Mouse (Mus musculus) liver, embryonic 16.5 days (tissue): ENCODE results near the gene Fgf10. TPM values are rescaled to one million over a fixed set of nuclear protein-coding genes. Genes with fewer than 3 reads are reported as not detected.

Experiments used
- ATAC-seq: fragments of 200-750 bp; cut with Nextera tagmentation; 2 replicates; pipeline ENCODE4 v1.8.0; 2017; ENCODE audit warnings: low read depth, mild to moderate bottlenecking, moderate number of reproducible peaks, moderate library complexity
- H3K27ac ChIP-seq: fragments of 300-500 bp; sonication (generic); 2 replicates; pipeline ENCODE4 v1.5.1; 2014; ENCODE audit warnings: mild to moderate bottlenecking, low read length
- H3K27me3 ChIP-seq: fragments of 300-500 bp; sonication (generic); 2 replicates; pipeline ENCODE4 v1.6.1; 2014; ENCODE audit warnings: low read depth, low read length, mixed read lengths; ENCODE audit not compliant: control insufficient read depth, insufficient read depth
- H3K36me3 ChIP-seq: fragments of 300-500 bp; sonication (generic); 2 replicates; pipeline ENCODE4 v1.6.1; 2014; ENCODE audit warnings: mild to moderate bottlenecking; ENCODE audit not compliant: control insufficient read depth, insufficient read depth
- H3K4me1 ChIP-seq: fragments of 300-500 bp; sonication (generic); 2 replicates; pipeline ENCODE4 v1.6.1; 2014; ENCODE audit warnings: low read depth, low read length, mixed read lengths; ENCODE audit not compliant: control insufficient read depth
- H3K4me2 ChIP-seq: fragments of 300-500 bp; sonication (generic); 2 replicates; pipeline ENCODE4 v1.6.1; 2014; ENCODE audit warnings: low read depth, low read length, mixed read lengths
- H3K4me3 ChIP-seq: fragments of 300-500 bp; sonication (generic); 2 replicates; pipeline ENCODE4 v1.5.1; 2014; ENCODE audit warnings: low read depth, mild to moderate bottlenecking, low read length
- H3K9ac ChIP-seq: fragments of 300-500 bp; sonication (generic); 2 replicates; pipeline ENCODE4 v1.6.1; 2014; ENCODE audit warnings: low read depth, low read length
- H3K9me3 ChIP-seq: fragments of 300-500 bp; sonication (generic); replicated peaks from 2 replicates; pipeline ENCODE4 v1.6.1; 2016; ENCODE audit warnings: low read length; ENCODE audit not compliant: control insufficient read depth
- WGBS: fragments of 180-500 bp; shearing (Covaris S2); extraction: QIAGEN DNeasy Blood & Tissue Kit; methylation state at CpG from one replicate; pipeline ENCODE4 v1.1.7; 2014; ENCODE audit not compliant: insufficient replicate concordance; 5-methylcytosine and 5-hydroxymethylcytosine counted together
- polyA plus RNA-seq: library from polyadenylated mRNA; unstranded; fragments of >200 nt; fragmentation: Nextera tagmentation; extraction: Ambion mirVana; gene quantifications from 2 replicates; pipeline ENCODE4 v1.2.1, GENCODE M21; 2015

The Fgf10 gene
- polyA plus RNA-seq, 1 experiment from 2014 or later = 0.17 TPM

DNA sequence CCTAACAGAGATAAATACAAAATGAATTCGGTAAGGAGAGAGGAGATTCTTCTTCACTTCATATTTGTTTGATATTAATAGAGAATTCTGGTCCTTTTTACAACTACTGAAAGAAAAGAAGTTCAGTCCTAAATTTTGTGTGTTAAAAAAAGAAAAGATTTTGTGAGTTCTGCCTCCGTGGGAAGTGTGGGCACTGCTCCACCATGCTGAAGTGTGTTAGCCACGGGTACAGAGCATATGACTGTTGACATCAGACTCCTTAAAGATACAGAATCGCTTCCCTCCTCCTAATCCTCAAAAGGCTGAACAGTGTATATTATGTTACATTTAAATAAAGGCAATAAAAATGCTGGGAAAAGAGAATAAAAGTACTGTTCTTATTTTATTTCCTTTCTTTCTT lies 122.2 kb downstream of the Fgf10 start:
- Histone ChIP-seq H3K9me3 (no peaks in the 10 kb centered on the region), H3K27ac (no peak overlapping the region), H3K4me2 (no peak overlapping the region), H3K9ac (no peak overlapping the region), H3K4me3 (no peak overlapping the region), H3K4me1 (no peaks in the 10 kb centered on the region), H3K27me3 (no peaks in the 10 kb centered on the region), H3K36me3 (no peaks in the 10 kb centered on the region)
- 37% methylated on average over 4 of the region's 4 CpGs for WGBS
- ATAC-seq = no peak

DNA sequence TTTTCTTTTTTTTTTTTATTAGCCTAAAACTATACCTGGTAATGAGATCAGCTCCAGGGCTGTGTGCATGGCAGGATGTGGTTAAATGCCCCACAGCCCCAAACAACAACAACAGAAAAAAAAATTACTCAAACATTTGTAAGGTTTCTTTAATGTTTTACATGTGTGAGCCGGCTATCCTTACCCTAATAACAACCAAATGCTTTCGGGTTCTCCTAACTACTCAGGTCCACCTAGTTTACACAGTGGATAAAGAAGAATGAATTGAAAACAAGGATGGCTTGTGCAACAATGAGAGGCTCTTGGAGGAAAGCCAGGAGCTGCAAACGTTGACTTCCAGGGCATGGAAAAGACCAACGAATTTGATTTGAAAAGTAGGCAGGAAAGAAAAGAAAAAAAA lies 122.6 kb downstream of the Fgf10 start:
- H3K9ac ChIP-seq = no peak overlapping the region
- 37% methylated on average over 4 of the region's 4 CpGs for WGBS
- H3K9me3 ChIP-seq = no peaks in the 10 kb centered on the region
- H3K36me3 ChIP-seq = no peaks in the 10 kb centered on the region
- H3K4me1 ChIP-seq = no peaks in the 10 kb centered on the region
- H3K27me3 ChIP-seq = no peaks in the 10 kb centered on the region
- H3K4me3 ChIP-seq = no peak overlapping the region
- no peak overlapping the region for H3K4me2 ChIP-seq
- ATAC-seq = no peak
- no peak overlapping the region for H3K27ac ChIP-seq

DNA sequence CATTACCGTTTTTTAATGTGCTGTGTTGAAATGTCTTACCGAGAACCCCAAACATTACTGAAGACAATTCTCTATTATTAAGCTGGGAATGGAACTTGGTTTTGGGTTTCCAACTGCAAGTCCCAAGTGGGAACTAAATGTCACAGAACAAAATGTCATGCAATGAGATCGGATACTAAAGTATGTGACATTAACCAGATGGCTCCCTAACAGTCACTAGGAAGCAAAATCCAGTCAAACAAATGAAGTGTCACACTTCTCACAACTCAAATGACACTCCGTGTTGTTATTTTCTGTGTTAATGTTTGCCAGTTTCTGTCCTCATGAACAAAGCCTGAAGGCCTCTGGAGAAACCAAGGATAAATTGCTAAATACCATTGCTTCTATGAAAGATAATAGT lies 130.6 kb downstream of the Fgf10 start:
- Histone ChIP-seq H3K9ac (no peak overlapping the region), H3K27ac (no peak overlapping the region), H3K36me3 (no peaks in the 10 kb centered on the region), H3K4me2 (no peak overlapping the region), H3K4me1 (no peaks in the 10 kb centered on the region), H3K27me3 (no peaks in the 10 kb centered on the region), H3K4me3 (no peak overlapping the region), H3K9me3 (no peaks in the 10 kb centered on the region)
- 57% methylated on average over 4 of the region's 4 CpGs for WGBS
- ATAC-seq = no peak

DNA sequence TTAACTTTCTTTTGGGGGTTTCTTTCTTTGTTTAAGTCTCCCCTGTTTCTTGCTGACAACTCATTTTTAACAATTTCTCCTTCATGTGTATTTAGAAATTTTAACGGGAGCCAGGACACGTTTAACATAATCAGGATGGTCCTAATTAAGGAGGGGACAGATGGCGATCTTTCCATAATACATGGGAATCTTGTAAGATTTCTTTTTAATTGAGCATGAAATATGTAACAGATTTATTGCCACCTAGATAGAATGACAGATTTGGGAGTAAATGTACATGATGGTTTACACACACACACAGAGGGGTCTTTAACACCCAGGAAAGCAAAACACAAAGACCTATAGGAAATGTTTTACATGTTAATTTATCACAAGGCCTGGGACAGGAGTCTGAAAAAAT lies 137.1 kb downstream of the Fgf10 start:
- H3K4me3 ChIP-seq = no peak overlapping the region
- ATAC-seq = no peak
- no peaks in the 10 kb centered on the region for H3K9me3 ChIP-seq
- no peak overlapping the region for H3K4me2 ChIP-seq
- H3K36me3 ChIP-seq = no peaks in the 10 kb centered on the region
- H3K4me1 ChIP-seq = no peaks in the 10 kb centered on the region
- H3K9ac ChIP-seq = no peak overlapping the region
- H3K27ac ChIP-seq = no peak overlapping the region
- 60% methylated on average over 3 of the region's 3 CpGs for WGBS
- no peaks in the 10 kb centered on the region for H3K27me3 ChIP-seq

DNA sequence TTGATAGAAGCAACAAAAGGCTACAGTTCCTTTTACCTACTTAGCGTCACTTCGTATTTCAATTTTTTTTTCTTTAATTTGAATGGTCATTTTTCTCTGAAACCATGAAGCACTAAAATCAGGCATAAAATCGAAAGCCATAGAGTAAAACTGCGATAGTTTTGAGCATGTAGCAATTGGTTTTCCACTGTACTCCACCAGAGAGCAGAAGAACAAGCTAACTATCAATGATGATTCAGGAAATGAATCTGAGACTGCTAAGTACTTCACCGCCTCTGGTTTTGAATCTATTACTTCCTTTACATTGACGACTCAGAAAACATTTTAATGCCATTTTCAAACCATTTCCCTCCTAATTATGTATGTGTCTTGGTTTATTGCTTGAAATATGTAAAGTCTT lies 150.2 kb downstream of the Fgf10 start:
- H3K9me3 ChIP-seq = no peaks in the 10 kb centered on the region
- no peak overlapping the region for H3K27ac ChIP-seq
- no peaks in the 10 kb centered on the region for H3K27me3 ChIP-seq
- no peaks in the 10 kb centered on the region for H3K4me1 ChIP-seq
- no peak for ATAC-seq
- H3K4me3 ChIP-seq = no peak overlapping the region
- no peaks in the 10 kb centered on the region for H3K36me3 ChIP-seq
- WGBS = 60% methylated on average over 6 of the region's 6 CpGs
- no peak overlapping the region for H3K4me2 ChIP-seq
- H3K9ac ChIP-seq = no peak overlapping the region

DNA sequence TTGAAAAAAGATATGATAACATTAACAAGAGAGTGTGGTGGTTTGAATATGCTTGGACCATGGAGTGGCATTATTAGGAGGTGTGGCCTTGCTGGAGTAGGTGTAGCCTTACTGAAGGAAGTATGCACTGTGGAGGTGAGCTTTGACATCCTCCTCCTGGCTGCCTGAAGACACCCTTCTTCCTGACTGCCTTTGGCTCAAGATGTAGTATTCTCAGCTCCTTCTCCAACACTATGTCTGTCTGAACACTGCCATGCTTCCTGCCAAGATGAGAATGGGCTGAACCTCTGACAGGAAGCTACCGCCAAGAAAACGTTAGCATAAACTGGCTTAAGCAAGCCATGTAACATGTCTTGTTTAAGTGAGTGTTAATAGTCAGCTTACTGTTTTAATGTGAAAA lies 153.5 kb downstream of the Fgf10 start:
- Histone ChIP-seq H3K27me3 (no peaks in the 10 kb centered on the region), H3K4me1 (no peaks in the 10 kb centered on the region), H3K9me3 (no peaks in the 10 kb centered on the region), H3K4me3 (no peak overlapping the region), H3K9ac (no peak overlapping the region), H3K4me2 (no peak overlapping the region), H3K36me3 (no peaks in the 10 kb centered on the region), H3K27ac (no peak overlapping the region)
- no peak for ATAC-seq
- WGBS = 66% methylated on average over 2 of the region's 2 CpGs

DNA sequence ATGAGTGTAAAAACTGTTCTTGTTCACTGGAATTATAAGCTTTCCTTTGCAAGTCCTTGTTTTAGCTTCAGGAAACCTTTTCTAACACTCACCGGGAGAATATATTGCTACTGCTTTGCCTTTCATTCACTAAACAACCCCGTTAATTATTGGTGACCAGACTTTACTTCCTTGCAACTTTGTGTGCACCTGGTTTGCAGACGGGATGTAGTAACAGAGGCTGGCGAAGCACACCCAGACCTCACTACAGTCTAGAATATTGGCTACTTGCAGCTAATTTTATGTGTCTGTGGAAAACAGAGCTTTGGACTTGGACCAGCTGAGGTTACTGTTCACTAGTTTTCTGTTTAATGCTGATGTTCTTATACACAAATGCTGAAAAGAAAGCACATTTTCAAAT lies 155.5 kb downstream of the Fgf10 start:
- no peak for ATAC-seq
- no peak overlapping the region for H3K27ac ChIP-seq
- H3K36me3 ChIP-seq = no peaks in the 10 kb centered on the region
- WGBS = 69% methylated on average over 4 of the region's 4 CpGs
- H3K4me2 ChIP-seq = no peak overlapping the region
- H3K4me3 ChIP-seq = no peak overlapping the region
- no peak overlapping the region for H3K9ac ChIP-seq
- no peaks in the 10 kb centered on the region for H3K4me1 ChIP-seq
- no peaks in the 10 kb centered on the region for H3K27me3 ChIP-seq
- no peaks in the 10 kb centered on the region for H3K9me3 ChIP-seq

DNA sequence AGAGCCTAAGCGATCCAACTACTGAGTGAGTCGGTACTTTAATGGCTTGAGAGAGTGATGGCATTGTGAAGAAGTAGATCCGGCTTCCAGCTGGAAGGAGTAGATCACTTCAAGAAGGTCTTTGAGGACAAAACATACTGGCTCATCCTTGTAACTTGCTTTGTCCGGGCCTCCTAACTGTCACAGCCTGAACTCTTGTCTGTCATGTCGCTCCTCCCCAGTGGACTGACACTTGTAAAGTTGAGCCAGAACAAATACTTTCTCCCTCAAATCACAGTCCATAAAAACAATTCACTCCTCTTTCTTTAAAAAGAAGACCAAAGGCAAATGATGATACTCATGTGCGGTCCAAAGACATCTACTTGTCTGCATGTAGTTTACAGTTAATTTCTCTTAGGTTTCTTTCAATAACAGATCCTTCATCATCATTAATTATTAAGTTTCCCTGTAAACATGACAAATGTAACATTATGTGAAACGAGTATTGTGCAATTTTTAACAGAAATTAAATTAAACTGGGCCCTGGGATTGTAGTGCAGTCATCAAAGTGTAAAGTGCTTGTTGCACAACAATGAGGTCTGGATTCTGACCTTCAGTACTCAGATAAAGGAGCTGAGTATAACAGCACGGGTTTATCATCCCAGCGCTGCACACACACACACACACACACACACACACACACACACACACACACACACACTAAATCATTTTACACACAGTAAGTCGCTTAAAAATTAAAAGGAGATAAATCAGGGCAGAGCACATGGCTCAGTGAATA lies 159.2 kb downstream of the Fgf10 start:
- Histone ChIP-seq H3K27ac (no peak overlapping the region), H3K9ac (no peak overlapping the region), H3K4me1 (no peaks in the 10 kb centered on the region), H3K4me3 (no peak overlapping the region), H3K4me2 (no peak overlapping the region), H3K27me3 (no peaks in the 10 kb centered on the region), H3K36me3 (no peaks in the 10 kb centered on the region), H3K9me3 (no peaks in the 10 kb centered on the region)
- WGBS = 60% methylated on average over 10 of the region's 10 CpGs
- ATAC-seq = no peak

DNA sequence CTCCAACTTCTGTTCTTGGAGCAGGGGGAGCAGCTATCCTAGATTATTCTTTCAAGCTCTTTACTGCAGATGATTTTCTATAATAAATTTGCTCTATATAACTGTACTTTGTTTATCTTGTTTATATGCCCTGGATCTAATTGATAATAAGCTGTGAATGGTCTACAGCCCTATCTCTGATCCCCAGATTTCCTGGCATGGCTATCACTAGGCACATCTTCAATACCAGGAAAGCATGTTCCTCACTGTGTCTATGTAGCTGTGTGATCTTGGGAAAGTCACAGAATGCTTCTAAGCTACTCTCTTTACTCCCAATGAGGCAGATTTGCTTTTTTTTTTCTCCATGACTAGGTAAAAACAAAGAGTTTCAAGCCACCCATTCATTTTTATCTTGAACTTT lies 164.4 kb downstream of the Fgf10 start:
- H3K36me3 ChIP-seq = no peaks in the 10 kb centered on the region
- H3K9ac ChIP-seq = no peak overlapping the region
- 0 out of 2 replicates have a peak, but pooled peaks have one; percentile 37 for ATAC-seq
- no peaks in the 10 kb centered on the region for H3K4me1 ChIP-seq
- no peak overlapping the region for H3K27ac ChIP-seq
- H3K9me3 ChIP-seq = no peaks in the 10 kb centered on the region
- no peak overlapping the region for H3K4me3 ChIP-seq
- H3K27me3 ChIP-seq = no peaks in the 10 kb centered on the region
- H3K4me2 ChIP-seq = no peak overlapping the region
